Mouse (Mus musculus) midbrain, embryonic 16.5 days (tissue): ENCODE data around the gene Auts2. TPM values are rescaled to one million over a fixed set of nuclear protein-coding genes. Genes with fewer than 3 reads are reported as not detected.

Experiments
- ATAC-seq: fragments of 200-750 bp; cut with Nextera tagmentation; 2 replicates; pipeline ENCODE4 v1.8.0; 2017; ENCODE audit warnings: moderate TSS enrichment
- H3K27ac ChIP-seq: fragments of 300-500 bp; sonication (generic); 2 replicates; pipeline ENCODE4 v1.5.1; 2014; ENCODE audit warnings: mild to moderate bottlenecking, low read length, mixed read lengths
- H3K27me3 ChIP-seq: fragments of 300-500 bp; sonication (generic); 2 replicates; pipeline ENCODE4 v1.6.1; 2014; ENCODE audit warnings: low read depth, low read length, mixed read lengths; ENCODE audit not compliant: control insufficient read depth, insufficient read depth
- H3K36me3 ChIP-seq: fragments of 300-500 bp; sonication (generic); 2 replicates; pipeline ENCODE4 v1.6.1; 2014; ENCODE audit warnings: mild to moderate bottlenecking, low read length, moderate library complexity, mixed read lengths; ENCODE audit not compliant: control insufficient read depth, insufficient read depth
- H3K4me1 ChIP-seq: fragments of 300-500 bp; sonication (generic); 2 replicates; pipeline ENCODE4 v1.6.1; 2014; ENCODE audit warnings: mild to moderate bottlenecking, low read length, mixed read lengths; ENCODE audit not compliant: control insufficient read depth, insufficient read depth
- H3K4me2 ChIP-seq: fragments of 300-500 bp; sonication (generic); 2 replicates; pipeline ENCODE4 v1.6.1; 2014; ENCODE audit warnings: mild to moderate bottlenecking, low read length, mixed read lengths
- H3K4me3 ChIP-seq: fragments of 300-500 bp; sonication (generic); 2 replicates; pipeline ENCODE4 v1.5.1; 2014; ENCODE audit warnings: low read depth, mild to moderate bottlenecking, low read length, moderate library complexity, mixed read lengths
- H3K9ac ChIP-seq: fragments of 300-500 bp; sonication (generic); 2 replicates; pipeline ENCODE4 v1.6.1; 2014; ENCODE audit warnings: low read depth, low read length, mixed read lengths
- H3K9me3 ChIP-seq: fragments of 300-500 bp; sonication (generic); replicated peaks from 2 replicates; pipeline ENCODE4 v1.6.1; 2014; ENCODE audit warnings: mild to moderate bottlenecking, low read length, mixed read lengths; ENCODE audit not compliant: control insufficient read depth, poor library complexity, severe bottlenecking
- WGBS: fragments of 180-500 bp; shearing (Covaris S2); extraction: QIAGEN DNeasy Blood & Tissue Kit; methylation state at CpG from one replicate; pipeline ENCODE4 v1.1.7; 2014; 5-methylcytosine and 5-hydroxymethylcytosine counted together
- polyA plus RNA-seq: library from polyadenylated mRNA; unstranded; fragments of >200 nt; fragmentation: Nextera tagmentation; extraction: Ambion mirVana; gene quantifications from 2 replicates; pipeline ENCODE4 v1.2.1, GENCODE M21; 2015

The Auts2 gene
- polyA plus RNA-seq, 1 experiment from 2014 or later = 49.8 TPM

- Histone ChIP-seq H3K27ac (no peak overlapping the region), H3K4me3 (no peak overlapping the region), H3K9ac (no peak overlapping the region), H3K36me3 (no peaks in the 10 kb centered on the region), H3K9me3 (no peaks in the 10 kb centered on the region), H3K4me2 (no peak overlapping the region), H3K27me3 (no peaks in the 10 kb centered on the region), H3K4me1 (peaks cover 29% of the 10 kb centered on the region)
- no peak for ATAC-seq
- WGBS = 29% methylated on average over 11 of the region's 11 CpGs
Observed at GRCm38 (mm10) chr5:131650381-131650891, 892.7 kb downstream of the Auts2 start.

GRCm38 (mm10) chr5:131647683-131648119 is 895.4 kb downstream of the Auts2 start:
- Histone ChIP-seq H3K4me3 (no peak overlapping the region), H3K9me3 (no peaks in the 10 kb centered on the region), H3K27me3 (no peaks in the 10 kb centered on the region), H3K4me2 (no peak overlapping the region), H3K36me3 (no peaks in the 10 kb centered on the region), H3K9ac (no peak overlapping the region), H3K4me1 (peaks cover 34% of the 10 kb centered on the region), H3K27ac (no peak overlapping the region)
- WGBS = 17% methylated on average over 4 of the region's 4 CpGs
- no peak for ATAC-seq

GRCm38 (mm10) chr5:131647104-131647682 is 896.0 kb downstream of the Auts2 start:
- H3K27ac ChIP-seq = no peak overlapping the region

GRCm38 (mm10) chr5:131646192-131646775 is 896.9 kb downstream of the Auts2 start:
- H3K9ac ChIP-seq = no peak overlapping the region
- no peaks in the 10 kb centered on the region for H3K36me3 ChIP-seq
- H3K4me1 ChIP-seq = peaks cover 36% of the 10 kb centered on the region
- H3K4me3 ChIP-seq = no peak overlapping the region
- no peak overlapping the region for H3K4me2 ChIP-seq
- no peaks in the 10 kb centered on the region for H3K27me3 ChIP-seq
- peak overlapping the region; percentile 10; the same call in 1 of the 2 replicates for H3K27ac ChIP-seq
- no peak for ATAC-seq
- no peaks in the 10 kb centered on the region for H3K9me3 ChIP-seq
- 22% methylated on average over 10 of the region's 10 CpGs for WGBS

More at GRCm38 (mm10) chr5:131647104-131647682, 896.0 kb downstream of the Auts2 start:
- Histone ChIP-seq H3K4me3 (no peak overlapping the region), H3K36me3 (no peaks in the 10 kb centered on the region), H3K9me3 (no peaks in the 10 kb centered on the region), H3K4me1 (peaks cover 34% of the 10 kb centered on the region), H3K27me3 (no peaks in the 10 kb centered on the region), H3K9ac (no peak overlapping the region), H3K4me2 (no peak overlapping the region)
- no peak for ATAC-seq
- 39% methylated on average over 4 of the region's 4 CpGs for WGBS

- no peaks in the 10 kb centered on the region for H3K9me3 ChIP-seq
- peak overlapping the region; percentile 10; the same call in 1 of the 2 replicates for H3K27ac ChIP-seq
- no peak overlapping the region for H3K4me2 ChIP-seq
- H3K9ac ChIP-seq = no peak overlapping the region
- no peak overlapping the region for H3K4me3 ChIP-seq
- 15% methylated on average over 18 of the region's 18 CpGs for WGBS
- H3K27me3 ChIP-seq = no peaks in the 10 kb centered on the region
- peaks cover 36% of the 10 kb centered on the region for H3K4me1 ChIP-seq
- H3K36me3 ChIP-seq = no peaks in the 10 kb centered on the region
- peak; percentile 40; the same call in 1 of the 2 replicates for ATAC-seq
Observed at GRCm38 (mm10) chr5:131645341-131646191, 897.6 kb downstream of the Auts2 start.

- ATAC-seq = no peak
- WGBS = 65% methylated on average over 6 of the region's 6 CpGs
- no peaks in the 10 kb centered on the region for H3K36me3 ChIP-seq
- H3K9me3 ChIP-seq = no peaks in the 10 kb centered on the region
- H3K9ac ChIP-seq = no peak overlapping the region
- peaks cover 36% of the 10 kb centered on the region for H3K4me1 ChIP-seq
- no peak overlapping the region for H3K27ac ChIP-seq
- H3K4me3 ChIP-seq = no peak overlapping the region
- H3K27me3 ChIP-seq = no peaks in the 10 kb centered on the region
- no peak overlapping the region for H3K4me2 ChIP-seq
Observed at GRCm38 (mm10) chr5:131644331-131644730, 898.8 kb downstream of the Auts2 start.

- WGBS = 20% methylated on average over 23 of the region's 23 CpGs
Observed at GRCm38 (mm10) chr5:131643176-131644174, 899.7 kb downstream of the Auts2 start.

GRCm38 (mm10) chr5:131642752-131643151 is 900.4 kb downstream of the Auts2 start:
- H3K4me1 ChIP-seq = peaks cover 34% of the 10 kb centered on the region
- H3K4me2 ChIP-seq = no peak overlapping the region
- WGBS = 31% methylated on average over 2 of the region's 2 CpGs
- H3K4me3 ChIP-seq = no peak overlapping the region
- H3K9ac ChIP-seq = no peak overlapping the region
- H3K27me3 ChIP-seq = no peaks in the 10 kb centered on the region
- ATAC-seq = peak; percentile 57
- H3K9me3 ChIP-seq = no peaks in the 10 kb centered on the region
- 0 out of 2 replicates have a peak overlapping the region, but pooled peaks have one; percentile 22 for H3K27ac ChIP-seq
- H3K36me3 ChIP-seq = no peaks in the 10 kb centered on the region

More at GRCm38 (mm10) chr5:131643176-131644174, 899.7 kb downstream of the Auts2 start:
- no peak overlapping the region; the same call in 1 of the 2 replicates for H3K4me2 ChIP-seq
- no peaks in the 10 kb centered on the region for H3K36me3 ChIP-seq
- no peaks in the 10 kb centered on the region for H3K27me3 ChIP-seq
- peak; percentile 83 for ATAC-seq
- H3K27ac ChIP-seq = peak overlapping the region; percentile 39; the same call in 1 of the 2 replicates
- H3K9ac ChIP-seq = no peak overlapping the region
- no peaks in the 10 kb centered on the region for H3K9me3 ChIP-seq
- H3K4me3 ChIP-seq = no peak overlapping the region
- H3K4me1 ChIP-seq = peaks cover 36% of the 10 kb centered on the region
